Mouse (Mus musculus): ENCODE measurements around the gene Mars. TPM values are rescaled to one million over a fixed set of nuclear protein-coding genes. Genes with fewer than 3 reads are reported as not detected.
A peak's percentile ranks its signal among the peaks of the same experiment; 100 is the strongest.
"Not testable (repeated sequence)": the region's sequence is repeated elsewhere in the genome, so short reads cannot be mapped to it uniquely, and the experiment has no call there.

Gene Mars
- polyA plus RNA-seq, 1 experiment = 32.4 TPM

DNA sequence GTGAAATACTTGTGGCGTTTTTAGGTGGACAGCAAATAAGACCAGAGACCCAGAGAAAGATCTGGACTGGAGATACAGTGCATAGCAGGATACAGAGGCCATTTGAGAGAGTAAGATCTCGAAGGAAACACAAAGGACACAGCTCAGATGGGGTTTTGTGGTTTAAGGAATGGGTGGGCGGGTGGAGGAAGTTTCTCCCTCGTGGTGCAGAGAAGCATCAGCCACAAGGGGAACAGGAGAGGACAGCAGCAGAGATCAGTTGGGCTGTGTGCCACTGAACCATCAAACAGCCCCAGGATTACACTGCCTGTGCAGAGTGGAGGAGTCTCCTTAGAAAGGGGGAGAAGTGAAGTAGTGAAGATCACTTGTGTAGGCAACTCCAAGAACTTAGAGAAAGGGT is 6.4 kb upstream of the Mars start:
- TF ChIP-seq POLR2A (IDR thresholded peaks at IDR 0.05; ENCODE audit: control insufficient read depth, low read depth, low read length) (no peak), CTCF (IDR thresholded peaks at IDR 0.05; ENCODE audit: control insufficient read depth, insufficient read depth, insufficient replicate concordance, low read depth, low read length) (no peak)
- Histone ChIP-seq H3K27ac (ENCODE audit: control insufficient read depth, insufficient read depth, low read depth, low read length) (no peak overlapping the region), H3K36me3 (ENCODE audit: control insufficient read depth, insufficient read depth, low read length) (no peaks in the 10 kb centered on the region), H3K4me1 (ENCODE audit: control insufficient read depth, insufficient read depth, low read length) (peaks cover 2% of the 10 kb centered on the region), H3K4me3 (ENCODE audit: control insufficient read depth, low read depth, low read length) (no peak overlapping the region), H3K27me3 (ENCODE audit: control insufficient read depth, insufficient read depth, low read length) (no peaks in the 10 kb centered on the region)

DNA sequence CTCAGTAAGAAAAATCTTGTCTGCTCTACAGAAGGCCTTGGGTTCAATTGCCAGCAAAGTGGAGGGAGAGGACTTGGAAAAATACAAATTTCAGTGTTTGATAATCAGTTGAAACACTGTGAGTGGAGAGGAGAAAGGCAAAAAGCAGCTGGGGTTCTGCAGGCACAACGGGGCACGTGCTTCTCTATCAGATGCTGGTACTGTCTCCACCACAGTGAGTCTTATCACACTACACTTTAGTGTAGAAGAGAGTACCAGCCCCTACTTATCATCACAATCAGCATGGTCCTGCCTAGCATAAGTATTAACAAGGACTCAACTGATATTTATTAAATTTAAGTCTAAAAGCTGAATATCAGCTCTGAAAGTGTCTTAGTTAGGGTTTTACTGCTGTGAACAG is 5.7 kb upstream of the Mars start:
- Histone ChIP-seq H3K27me3 (ENCODE audit: control insufficient read depth, insufficient read depth, low read length) (no peaks in the 10 kb centered on the region), H3K27ac (ENCODE audit: control insufficient read depth, insufficient read depth, low read depth, low read length) (no peak overlapping the region), H3K4me1 (ENCODE audit: control insufficient read depth, insufficient read depth, low read length) (peaks cover 2% of the 10 kb centered on the region; the same call in 1 of the 2 replicates), H3K4me3 (ENCODE audit: control insufficient read depth, low read depth, low read length) (no peak overlapping the region), H3K36me3 (ENCODE audit: control insufficient read depth, insufficient read depth, low read length) (no peaks in the 10 kb centered on the region)
- no peak for TF ChIP-seq CTCF (IDR thresholded peaks at IDR 0.05; ENCODE audit: control insufficient read depth, insufficient read depth, insufficient replicate concordance, low read depth, low read length)
- no peak for TF ChIP-seq POLR2A (IDR thresholded peaks at IDR 0.05; ENCODE audit: control insufficient read depth, low read depth, low read length)

DNA sequence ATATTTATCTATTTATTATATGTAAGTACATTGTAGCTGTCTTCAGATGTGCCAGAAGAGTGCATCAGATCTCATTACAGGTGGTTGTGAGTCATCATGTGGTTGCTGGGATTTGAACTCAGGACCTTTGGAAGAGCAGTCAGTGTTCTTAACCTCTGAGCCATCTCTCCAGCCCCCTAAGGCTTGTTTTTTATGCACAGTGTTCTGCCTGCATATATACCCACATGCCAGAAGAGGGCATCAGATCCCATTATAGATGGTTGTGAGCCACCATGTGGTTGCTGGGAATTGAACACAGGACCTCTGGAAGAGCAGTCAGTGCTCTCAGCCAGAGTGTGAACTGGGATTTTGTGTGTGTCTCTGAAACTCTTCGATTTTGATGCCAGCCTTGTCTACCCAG is 3.4 kb upstream of the Mars start:
- not testable (repeated sequence) for H3K27me3 ChIP-seq (ENCODE audit: control insufficient read depth, insufficient read depth, low read length); H3K4me1 ChIP-seq (ENCODE audit: control insufficient read depth, insufficient read depth, low read length); H3K4me3 ChIP-seq (ENCODE audit: control insufficient read depth, low read depth, low read length); H3K27ac ChIP-seq (ENCODE audit: control insufficient read depth, insufficient read depth, low read depth, low read length); H3K36me3 ChIP-seq (ENCODE audit: control insufficient read depth, insufficient read depth, low read length)

GRCm38 (mm10) chr10:127313516-127313915 is 1.9 kb upstream of the Mars start:
- not testable (repeated sequence) for H3K4me3 ChIP-seq (ENCODE audit: control insufficient read depth, low read depth, low read length); H3K4me1 ChIP-seq (ENCODE audit: control insufficient read depth, insufficient read depth, low read length); H3K36me3 ChIP-seq (ENCODE audit: control insufficient read depth, insufficient read depth, low read length); H3K27ac ChIP-seq (ENCODE audit: control insufficient read depth, insufficient read depth, low read depth, low read length); H3K27me3 ChIP-seq (ENCODE audit: control insufficient read depth, insufficient read depth, low read length)

GRCm38 (mm10) chr10:127312858-127313257 is 1.3 kb upstream of the Mars start:
- H3K27ac ChIP-seq (ENCODE audit: control insufficient read depth, insufficient read depth, low read depth, low read length) = no peak overlapping the region
- H3K27me3 ChIP-seq (ENCODE audit: control insufficient read depth, insufficient read depth, low read length) = no peaks in the 10 kb centered on the region
- TF ChIP-seq CTCF (IDR thresholded peaks at IDR 0.05; ENCODE audit: control insufficient read depth, insufficient read depth, insufficient replicate concordance, low read depth, low read length) = no peak
- no peak for TF ChIP-seq POLR2A (IDR thresholded peaks at IDR 0.05; ENCODE audit: control insufficient read depth, low read depth, low read length)
- no peak overlapping the region for H3K4me3 ChIP-seq (ENCODE audit: control insufficient read depth, low read depth, low read length)
- peaks cover 4% of the 10 kb centered on the region; the same call in 1 of the 2 replicates for H3K4me1 ChIP-seq (ENCODE audit: control insufficient read depth, insufficient read depth, low read length)
- H3K36me3 ChIP-seq (ENCODE audit: control insufficient read depth, insufficient read depth, low read length) = no peaks in the 10 kb centered on the region

GRCm38 (mm10) chr10:127312356-127312676 is 730 bp upstream of the Mars start:
- H3K36me3 ChIP-seq (ENCODE audit: control insufficient read depth, insufficient read depth, low read length) = no peaks in the 10 kb centered on the region
- H3K4me1 ChIP-seq (ENCODE audit: control insufficient read depth, insufficient read depth, low read length) = peaks cover 4% of the 10 kb centered on the region; the same call in 1 of the 2 replicates
- TF ChIP-seq CTCF (IDR thresholded peaks at IDR 0.05; ENCODE audit: control insufficient read depth, insufficient read depth, insufficient replicate concordance, low read depth, low read length) (peak; percentile 35; the same call in 1 of the 2 replicates), POLR2A (IDR thresholded peaks at IDR 0.05; ENCODE audit: control insufficient read depth, low read depth, low read length) (no peak)
- H3K27ac ChIP-seq (ENCODE audit: control insufficient read depth, insufficient read depth, low read depth, low read length) = peak overlapping the region; percentile 90
- no peaks in the 10 kb centered on the region for H3K27me3 ChIP-seq (ENCODE audit: control insufficient read depth, insufficient read depth, low read length)
- peak overlapping the region; percentile 98 for H3K4me3 ChIP-seq (ENCODE audit: control insufficient read depth, low read depth, low read length)

- TF ChIP-seq POLR2A (IDR thresholded peaks at IDR 0.05; ENCODE audit: control insufficient read depth, low read depth, low read length) = no peak
- no peak for TF ChIP-seq CTCF (IDR thresholded peaks at IDR 0.05; ENCODE audit: control insufficient read depth, insufficient read depth, insufficient replicate concordance, low read depth, low read length)
- H3K27ac ChIP-seq (ENCODE audit: control insufficient read depth, insufficient read depth, low read depth, low read length) = peak overlapping the region; percentile 68
These were observed 787 bp downstream of the Mars start for GRCm38 (mm10) chr10:127310523-127311475.

DNA sequence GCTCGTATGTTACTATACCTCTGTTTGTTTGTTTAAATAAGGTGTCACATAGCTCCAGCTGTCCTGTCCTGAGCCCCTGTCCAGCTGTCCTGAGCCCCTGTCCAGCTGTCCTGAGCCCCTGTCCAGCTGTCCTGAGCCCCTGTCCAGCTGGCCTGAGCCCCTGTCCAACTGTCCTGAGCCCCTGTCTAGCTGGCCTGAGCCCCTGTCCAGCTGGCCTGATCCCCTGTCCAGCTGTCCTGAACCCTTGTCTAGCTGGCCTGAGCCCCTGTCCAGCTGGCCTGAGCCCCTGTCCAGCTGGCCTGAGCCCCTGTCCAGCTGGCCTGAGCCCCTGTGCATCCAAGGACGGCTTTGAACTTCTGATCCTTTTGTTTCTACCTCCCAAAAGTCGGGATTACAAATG is 2.4 kb downstream of the Mars start:
- not testable (repeated sequence) for H3K27ac ChIP-seq (ENCODE audit: control insufficient read depth, insufficient read depth, low read depth, low read length); H3K27me3 ChIP-seq (ENCODE audit: control insufficient read depth, insufficient read depth, low read length); H3K36me3 ChIP-seq (ENCODE audit: control insufficient read depth, insufficient read depth, low read length); H3K4me1 ChIP-seq (ENCODE audit: control insufficient read depth, insufficient read depth, low read length); H3K4me3 ChIP-seq (ENCODE audit: control insufficient read depth, low read depth, low read length)

More at GRCm38 (mm10) chr10:127310523-127311475, 787 bp downstream of the Mars start:
- H3K27me3 ChIP-seq (ENCODE audit: control insufficient read depth, insufficient read depth, low read length) = no peaks in the 10 kb centered on the region
- H3K4me1 ChIP-seq (ENCODE audit: control insufficient read depth, insufficient read depth, low read length) = peaks cover 4% of the 10 kb centered on the region; the same call in 1 of the 2 replicates
- H3K36me3 ChIP-seq (ENCODE audit: control insufficient read depth, insufficient read depth, low read length) = no peaks in the 10 kb centered on the region
- H3K4me3 ChIP-seq (ENCODE audit: control insufficient read depth, low read depth, low read length) = peak overlapping the region; percentile 98

All from testis, adult 2 months (tissue).